Mouse (Mus musculus): ENCODE results near the gene Pfdn6. TPM values are rescaled to one million over a fixed set of nuclear protein-coding genes. Genes with fewer than 3 reads are reported as not detected.
"Not testable (repeated sequence)": the region's sequence is repeated elsewhere in the genome, so short reads cannot be mapped to it uniquely, and the experiment has no call there.

Pfdn6 gene
- polyA plus RNA-seq, 1 experiment from 2014 or later = 83.8 TPM

DNA sequence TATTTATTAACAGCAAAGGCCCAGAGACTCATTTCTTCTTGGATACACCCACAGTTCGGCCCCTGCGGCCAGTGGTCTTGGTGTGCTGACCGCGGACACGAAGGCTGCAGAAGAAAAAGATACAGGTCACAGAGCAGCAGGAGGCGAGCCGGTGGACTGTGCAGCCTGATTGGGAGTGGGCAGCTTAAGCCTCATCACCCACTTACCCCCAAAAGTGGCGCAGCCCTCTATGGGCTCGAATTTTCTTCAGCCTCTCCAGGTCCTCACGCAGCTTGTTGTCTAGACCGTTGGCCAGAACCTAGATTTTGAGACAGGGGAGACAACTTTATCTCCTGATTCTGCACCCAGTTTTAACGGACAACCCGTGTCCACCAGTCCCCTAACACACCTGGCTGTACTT lies 11.9 kb upstream of the Pfdn6 start:
- Histone ChIP-seq H3K27ac (ENCODE audit: low read length) (peak overlapping the region; percentile 82), H3K4me1 (ENCODE audit: control insufficient read depth, low read depth, low read length) (peaks cover 50% of the 10 kb centered on the region), H3K36me3 (ENCODE audit: control insufficient read depth, insufficient read depth) (peaks cover 16% of the 10 kb centered on the region), H3K9ac (ENCODE audit: low read depth, low read length) (peak overlapping the region; percentile 67; the same call in 1 of the 2 replicates), H3K4me2 (ENCODE audit: low read depth, low read length) (peak overlapping the region; percentile 88), H3K4me3 (ENCODE audit: low read depth, low read length) (peak overlapping the region; percentile 65)
- H3K27me3 ChIP-seq (ENCODE audit: control insufficient read depth, insufficient read depth, low read depth, low read length); H3K9me3 ChIP-seq (replicated peaks; ENCODE audit: control insufficient read depth, low read length); ATAC-seq (ENCODE audit: low read depth): not testable (repeated sequence)
- 63% methylated on average over 13 of the region's 13 CpGs for WGBS (ENCODE audit: insufficient replicate concordance)

GRCm38 (mm10) chr17:33951021-33951946 lies 11.1 kb upstream of the Pfdn6 start, which contains the start of gene B3galt4:
Gene B3galt4 (minus strand): TSS chr17:33951488.
- Histone ChIP-seq H3K4me1 (ENCODE audit: control insufficient read depth, low read depth, low read length) (peaks cover 45% of the 10 kb centered on the region), H3K27ac (ENCODE audit: low read length) (peak within 1 kb of the TSS; percentile 82), H3K36me3 (ENCODE audit: control insufficient read depth, insufficient read depth) (peaks cover 16% of the 10 kb centered on the region), H3K4me3 (ENCODE audit: low read depth, low read length) (peak within 1 kb of the TSS; percentile 65), H3K9ac (ENCODE audit: low read depth, low read length) (peak within 1 kb of the TSS; percentile 67), H3K9me3 (replicated peaks; ENCODE audit: control insufficient read depth, low read length) (no peaks in the 10 kb centered on the region), H3K27me3 (ENCODE audit: control insufficient read depth, insufficient read depth, low read depth, low read length) (no peaks in the 10 kb centered on the region), H3K4me2 (ENCODE audit: low read depth, low read length) (peak within 1 kb of the TSS; percentile 88)
- peak; percentile 56 for ATAC-seq (ENCODE audit: low read depth)
- WGBS (ENCODE audit: insufficient replicate concordance) = under 1% methylated on average over 45 of the region's 45 CpGs

- Histone ChIP-seq H3K4me1 (ENCODE audit: control insufficient read depth, low read depth, low read length) (peaks cover 45% of the 10 kb centered on the region), H3K9me3 (replicated peaks; ENCODE audit: control insufficient read depth, low read length) (no peaks in the 10 kb centered on the region), H3K4me3 (ENCODE audit: low read depth, low read length) (no peak overlapping the region; the same call in 1 of the 2 replicates), H3K27ac (ENCODE audit: low read length) (no peak overlapping the region), H3K9ac (ENCODE audit: low read depth, low read length) (no peak overlapping the region; the same call in 1 of the 2 replicates), H3K36me3 (ENCODE audit: control insufficient read depth, insufficient read depth) (peaks cover 16% of the 10 kb centered on the region), H3K27me3 (ENCODE audit: control insufficient read depth, insufficient read depth, low read depth, low read length) (no peaks in the 10 kb centered on the region), H3K4me2 (ENCODE audit: low read depth, low read length) (peak overlapping the region; percentile 88)
- 74% methylated on average over 10 of the region's 10 CpGs for WGBS (ENCODE audit: insufficient replicate concordance)
- no peak for ATAC-seq (ENCODE audit: low read depth)
These were observed 10.0 kb upstream of the Pfdn6 start for GRCm38 (mm10) chr17:33950131-33950625.

DNA sequence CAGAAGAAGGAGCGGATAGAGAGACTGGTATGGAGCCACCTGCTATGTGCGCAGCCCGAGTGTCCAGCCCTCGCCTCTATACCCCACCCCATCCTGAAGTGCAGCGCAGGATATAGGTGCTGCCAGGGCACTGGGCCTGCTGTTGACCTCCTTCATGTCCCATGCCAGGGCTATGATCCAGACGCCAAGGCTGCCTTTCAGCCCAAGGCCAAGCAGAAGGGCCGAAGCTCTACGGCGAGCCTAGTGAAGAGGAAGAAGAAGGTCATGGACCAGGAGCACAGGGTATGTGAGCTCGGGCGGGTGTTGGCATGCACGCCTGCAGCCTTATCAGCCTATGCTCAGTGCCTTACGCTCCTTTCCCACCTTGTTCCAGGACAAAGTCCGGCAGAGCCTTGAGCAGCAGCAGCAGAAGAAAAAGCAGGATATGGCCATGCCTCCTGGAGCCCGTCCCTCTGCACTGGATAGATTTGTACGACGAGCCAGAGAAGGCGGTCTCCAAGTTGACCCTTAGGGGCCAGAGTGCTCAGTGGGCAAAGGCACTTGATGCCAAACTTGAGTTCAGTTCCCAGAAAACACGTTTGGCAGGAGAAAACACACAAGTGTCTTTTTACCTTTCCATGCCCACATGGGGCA lies 8.9 kb upstream of the Pfdn6 start:
- H3K4me3 ChIP-seq (ENCODE audit: low read depth, low read length) = no peak overlapping the region
- H3K9ac ChIP-seq (ENCODE audit: low read depth, low read length) = no peak overlapping the region
- H3K36me3 ChIP-seq (ENCODE audit: control insufficient read depth, insufficient read depth) = peaks cover 22% of the 10 kb centered on the region
- peaks cover 38% of the 10 kb centered on the region for H3K4me1 ChIP-seq (ENCODE audit: control insufficient read depth, low read depth, low read length)
- 76% methylated on average over 19 of the region's 19 CpGs for WGBS (ENCODE audit: insufficient replicate concordance)
- no peak overlapping the region for H3K27ac ChIP-seq (ENCODE audit: low read length)
- H3K9me3 ChIP-seq (replicated peaks; ENCODE audit: control insufficient read depth, low read length) = no peaks in the 10 kb centered on the region
- no peak for ATAC-seq (ENCODE audit: low read depth)
- no peaks in the 10 kb centered on the region for H3K27me3 ChIP-seq (ENCODE audit: control insufficient read depth, insufficient read depth, low read depth, low read length)
- no peak overlapping the region for H3K4me2 ChIP-seq (ENCODE audit: low read depth, low read length)

DNA sequence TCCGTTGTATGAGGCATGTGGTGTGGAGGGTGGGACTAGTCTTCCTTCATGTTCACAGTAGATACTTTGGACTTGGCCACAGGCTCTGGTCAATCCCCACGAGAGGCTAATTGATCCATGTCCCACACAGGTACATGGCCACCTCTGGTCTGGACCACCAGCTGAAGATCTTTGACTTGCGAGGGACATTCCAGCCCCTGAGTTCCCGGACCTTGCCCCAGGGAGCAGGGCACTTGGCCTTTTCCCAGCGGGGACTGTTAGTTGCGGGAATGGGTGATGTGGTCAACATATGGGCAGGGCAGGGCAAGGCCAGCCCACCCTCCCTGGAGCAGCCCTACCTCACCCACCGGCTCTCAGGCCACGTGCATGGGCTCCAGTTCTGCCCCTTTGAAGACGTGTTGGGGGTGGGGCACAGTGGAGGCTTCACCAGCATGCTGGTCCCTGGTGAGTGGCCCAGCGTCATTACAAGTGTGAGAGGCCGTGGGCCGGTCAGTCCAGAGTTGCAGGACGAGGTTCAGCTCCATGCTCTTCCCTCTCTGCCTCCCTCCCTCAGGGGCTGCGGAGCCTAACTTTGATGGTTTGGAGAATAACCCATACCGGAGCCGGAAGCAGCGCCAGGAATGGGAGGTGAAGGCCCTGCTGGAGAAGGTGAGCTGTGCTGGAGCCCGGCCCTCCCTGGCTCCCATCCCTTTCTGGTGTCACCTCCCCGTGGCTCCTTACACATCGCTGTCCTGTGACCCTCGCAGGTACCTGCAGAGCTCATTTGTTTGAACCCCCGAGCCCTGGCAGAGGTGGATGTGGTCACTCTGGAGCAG lies 8.2 kb upstream of the Pfdn6 start:
- Histone ChIP-seq H3K9me3 (replicated peaks; ENCODE audit: control insufficient read depth, low read length) (no peaks in the 10 kb centered on the region), H3K27ac (ENCODE audit: low read length) (no peak overlapping the region), H3K4me1 (ENCODE audit: control insufficient read depth, low read depth, low read length) (peaks cover 30% of the 10 kb centered on the region), H3K36me3 (ENCODE audit: control insufficient read depth, insufficient read depth) (peaks cover 21% of the 10 kb centered on the region), H3K4me3 (ENCODE audit: low read depth, low read length) (no peak overlapping the region), H3K4me2 (ENCODE audit: low read depth, low read length) (no peak overlapping the region), H3K9ac (ENCODE audit: low read depth, low read length) (no peak overlapping the region), H3K27me3 (ENCODE audit: control insufficient read depth, insufficient read depth, low read depth, low read length) (no peaks in the 10 kb centered on the region)
- 78% methylated on average over 22 of the region's 22 CpGs for WGBS (ENCODE audit: insufficient replicate concordance)
- ATAC-seq (ENCODE audit: low read depth) = no peak

DNA sequence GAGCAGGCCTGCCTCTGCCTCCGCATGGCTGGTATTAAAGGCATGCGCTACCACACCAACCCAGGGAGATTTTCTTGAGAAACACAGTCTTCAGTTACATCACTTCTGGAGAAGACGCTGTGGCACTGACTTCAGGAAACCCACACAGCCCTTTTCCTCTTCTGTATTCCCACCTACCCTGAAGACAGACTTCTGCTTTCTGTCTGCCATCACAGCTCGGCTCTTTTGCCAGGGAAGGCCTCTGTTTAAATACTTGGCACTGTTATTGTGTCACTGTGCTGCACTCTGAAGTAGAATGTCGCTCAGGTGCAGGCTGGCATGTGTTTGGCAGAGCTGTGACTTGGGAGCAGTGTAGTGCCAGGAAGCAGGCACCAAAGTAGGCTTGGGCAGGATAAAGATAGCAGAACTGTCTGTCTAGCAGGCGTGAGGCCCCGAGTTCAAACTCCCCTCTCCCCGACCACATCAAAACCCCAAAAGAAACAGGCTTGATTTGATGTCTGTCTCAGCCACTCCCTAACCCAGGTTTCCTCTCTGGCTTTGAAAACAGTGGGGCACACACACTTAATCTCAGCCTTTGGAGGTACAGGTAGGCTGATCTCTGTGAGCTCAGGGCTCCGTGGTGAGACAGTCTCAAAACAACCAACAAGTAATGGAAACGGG lies 7.4 kb upstream of the Pfdn6 start:
- H3K36me3 ChIP-seq (ENCODE audit: control insufficient read depth, insufficient read depth) = peaks cover 14% of the 10 kb centered on the region
- H3K4me2 ChIP-seq (ENCODE audit: low read depth, low read length) = no peak overlapping the region
- no peak overlapping the region; the same call in 1 of the 2 replicates for H3K27ac ChIP-seq (ENCODE audit: low read length)
- H3K9me3 ChIP-seq (replicated peaks; ENCODE audit: control insufficient read depth, low read length) = no peaks in the 10 kb centered on the region
- H3K9ac ChIP-seq (ENCODE audit: low read depth, low read length) = no peak overlapping the region
- WGBS (ENCODE audit: insufficient replicate concordance) = 48% methylated on average over 10 of the region's 10 CpGs
- no peaks in the 10 kb centered on the region for H3K27me3 ChIP-seq (ENCODE audit: control insufficient read depth, insufficient read depth, low read depth, low read length)
- no peak for ATAC-seq (ENCODE audit: low read depth)
- H3K4me3 ChIP-seq (ENCODE audit: low read depth, low read length) = no peak overlapping the region
- peaks cover 23% of the 10 kb centered on the region for H3K4me1 ChIP-seq (ENCODE audit: control insufficient read depth, low read depth, low read length)

DNA sequence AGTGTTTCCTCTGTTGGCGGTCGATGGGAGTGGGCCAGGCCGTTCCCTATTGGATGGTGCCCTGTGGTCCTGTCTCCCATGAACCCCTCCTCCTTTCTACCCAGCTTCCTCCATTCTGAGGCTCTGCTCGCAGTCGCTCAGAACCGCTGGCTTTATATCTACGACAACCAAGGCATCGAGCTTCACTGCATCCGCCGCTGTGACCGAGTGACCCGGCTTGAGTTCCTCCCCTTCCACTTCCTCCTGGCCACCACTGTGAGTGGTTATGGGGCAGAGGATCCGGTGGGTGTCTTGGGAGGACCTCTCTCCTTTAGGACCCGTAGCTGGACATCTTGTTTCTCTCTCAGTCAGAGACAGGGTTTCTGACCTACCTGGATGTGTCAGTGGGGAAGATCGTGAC lies 3.3 kb upstream of the Pfdn6 start:
- no peak for ATAC-seq (ENCODE audit: low read depth)
- Histone ChIP-seq H3K4me2 (ENCODE audit: low read depth, low read length) (no peak overlapping the region), H3K27ac (ENCODE audit: low read length) (no peak overlapping the region), H3K27me3 (ENCODE audit: control insufficient read depth, insufficient read depth, low read depth, low read length) (no peaks in the 10 kb centered on the region), H3K9ac (ENCODE audit: low read depth, low read length) (no peak overlapping the region), H3K36me3 (ENCODE audit: control insufficient read depth, insufficient read depth) (peaks cover 11% of the 10 kb centered on the region), H3K4me1 (ENCODE audit: control insufficient read depth, low read depth, low read length) (peaks cover 22% of the 10 kb centered on the region), H3K9me3 (replicated peaks; ENCODE audit: control insufficient read depth, low read length) (no peaks in the 10 kb centered on the region), H3K4me3 (ENCODE audit: low read depth, low read length) (no peak overlapping the region)
- WGBS (ENCODE audit: insufficient replicate concordance) = 89% methylated on average over 15 of the region's 15 CpGs

- Histone ChIP-seq H3K9ac (ENCODE audit: low read depth, low read length) (peak overlapping the region; percentile 77), H3K27ac (ENCODE audit: low read length) (no peak overlapping the region), H3K4me1 (ENCODE audit: control insufficient read depth, low read depth, low read length) (peaks cover 22% of the 10 kb centered on the region), H3K9me3 (replicated peaks; ENCODE audit: control insufficient read depth, low read length) (no peaks in the 10 kb centered on the region), H3K4me3 (ENCODE audit: low read depth, low read length) (peak overlapping the region; percentile 94), H3K36me3 (ENCODE audit: control insufficient read depth, insufficient read depth) (peaks cover 18% of the 10 kb centered on the region), H3K4me2 (ENCODE audit: low read depth, low read length) (peak overlapping the region; percentile 98), H3K27me3 (ENCODE audit: control insufficient read depth, insufficient read depth, low read depth, low read length) (no peaks in the 10 kb centered on the region)
- ATAC-seq (ENCODE audit: low read depth) = no peak
- WGBS (ENCODE audit: insufficient replicate concordance) = 38% methylated on average over 19 of the region's 19 CpGs
These were observed 1.2 kb upstream of the Pfdn6 start for GRCm38 (mm10) chr17:33941381-33941780.
